Mouse (Mus musculus): ENCODE measurements around the gene Col9a1. TPM values are rescaled to one million over a fixed set of nuclear protein-coding genes. Genes with fewer than 3 reads are reported as not detected.

Col9a1 gene
- polyA plus RNA-seq, 1 experiment from 2014 or later = 7.6 TPM

Other genes starting within 250 kb of the Col9a1 start
- 66.0 and 75.5 TPM in 2 replicates for gene Sdhaf4, start 172.0 kb upstream of the Col9a1 start, polyA plus RNA-seq (2015; fragmentation: Nextera tagmentation; extraction: Ambion mirVana)
- 24.1 and 25.5 TPM in 2 replicates for gene Fam135a, start 77.3 kb upstream of the Col9a1 start, polyA plus RNA-seq (2015; fragmentation: Nextera tagmentation; extraction: Ambion mirVana)

All from heart, embryonic 16.5 days (tissue).